Mouse (Mus musculus) brown adipose tissue, adult 24 weeks (tissue): ENCODE data around the gene 6820408C15Rik. TPM values are rescaled to one million over a fixed set of nuclear protein-coding genes. Genes with fewer than 3 reads are reported as not detected.

Source experiments
- H3K27ac ChIP-seq: fragments of 200-500 bp; replicated peaks from 2 replicates; pipeline ENCODE4 v1.5.1; 2012; ENCODE audit warnings: low read depth, mild to moderate bottlenecking, low read length
- H3K4me1 ChIP-seq: fragments of 200-500 bp; 2 replicates; pipeline ENCODE4 v1.6.1; 2012; ENCODE audit warnings: low read length, mixed read lengths; ENCODE audit not compliant: control insufficient read depth, insufficient read depth, insufficient read length
- H3K4me3 ChIP-seq: fragments of 200-500 bp; 2 replicates; pipeline ENCODE4 v1.5.1; 2012; ENCODE audit warnings: low read depth, mild to moderate bottlenecking, low read length, moderate library complexity; ENCODE audit not compliant: insufficient read depth
- polyA plus RNA-seq: library from polyadenylated mRNA; stranded (reverse); fragments of >200 nt; gene quantifications from 2 replicates; pipeline ENCODE4 v1.2.4, GENCODE M21; 2012; ENCODE audit not compliant: missing spikeins, insufficient read depth, insufficient read length

6820408C15Rik gene
- polyA plus RNA-seq, 1 experiment = 0.71 TPM

GRCm38 (mm10) chr2:152436405-152436901, 21.1 kb downstream of the 6820408C15Rik start:
- Histone ChIP-seq H3K4me3 (no peak overlapping the region), H3K4me1 (no peaks in the 10 kb centered on the region), H3K27ac (no peak overlapping the region; the same call in 1 of the 2 replicates)

GRCm38 (mm10) chr2:152436983-152437860, 21.8 kb downstream of the 6820408C15Rik start:
- Histone ChIP-seq H3K27ac (no peak overlapping the region), H3K4me3 (peak overlapping the region; percentile 32), H3K4me1 (no peaks in the 10 kb centered on the region)

- H3K27ac ChIP-seq = no peak overlapping the region
- H3K4me1 ChIP-seq = no peaks in the 10 kb centered on the region
- no peak overlapping the region for H3K4me3 ChIP-seq
Observed at GRCm38 (mm10) chr2:152438963-152439362, 23.6 kb downstream of the 6820408C15Rik start.

GRCm38 (mm10) chr2:152439833-152440232, 24.4 kb downstream of the 6820408C15Rik start:
- H3K27ac ChIP-seq = no peak overlapping the region
- no peak overlapping the region for H3K4me3 ChIP-seq
- no peaks in the 10 kb centered on the region for H3K4me1 ChIP-seq

- H3K27ac ChIP-seq = no peak overlapping the region
- H3K4me1 ChIP-seq = no peaks in the 10 kb centered on the region
- no peak overlapping the region for H3K4me3 ChIP-seq
Observed at GRCm38 (mm10) chr2:152442322-152442721, 26.9 kb downstream of the 6820408C15Rik start.

GRCm38 (mm10) chr2:152443281-152443680, 27.9 kb downstream of the 6820408C15Rik start:
- no peak overlapping the region for H3K4me3 ChIP-seq
- H3K4me1 ChIP-seq = no peaks in the 10 kb centered on the region
- H3K27ac ChIP-seq = no peak overlapping the region

- Histone ChIP-seq H3K27ac (no peak overlapping the region), H3K4me3 (no peak overlapping the region), H3K4me1 (no peaks in the 10 kb centered on the region)
Observed at GRCm38 (mm10) chr2:152446642-152447041, 31.3 kb downstream of the 6820408C15Rik start.

- Histone ChIP-seq H3K4me1 (no peaks in the 10 kb centered on the region), H3K27ac (no peak overlapping the region), H3K4me3 (no peak overlapping the region)
Observed at GRCm38 (mm10) chr2:152447461-152447860, 32.1 kb downstream of the 6820408C15Rik start.

GRCm38 (mm10) chr2:152450241-152450640, 34.9 kb downstream of the 6820408C15Rik start:
- no peaks in the 10 kb centered on the region for H3K4me1 ChIP-seq
- no peak overlapping the region for H3K4me3 ChIP-seq
- no peak overlapping the region for H3K27ac ChIP-seq

GRCm38 (mm10) chr2:152452101-152452781, 36.9 kb downstream of the 6820408C15Rik start:
- no peak overlapping the region for H3K4me3 ChIP-seq
- H3K4me1 ChIP-seq = no peaks in the 10 kb centered on the region
- no peak overlapping the region for H3K27ac ChIP-seq

GRCm38 (mm10) chr2:152459241-152459640, 43.9 kb downstream of the 6820408C15Rik start:
- Histone ChIP-seq H3K27ac (no peak overlapping the region), H3K4me3 (no peak overlapping the region), H3K4me1 (no peaks in the 10 kb centered on the region)

- Histone ChIP-seq H3K4me1 (no peaks in the 10 kb centered on the region), H3K27ac (no peak within 1 kb of the TSS)
Observed at GRCm38 (mm10) chr2:152464570-152465150, 49.3 kb downstream of the 6820408C15Rik start, which contains the start of gene Defb23. Defb23 (minus strand) TSS chr2:152464620.

GRCm38 (mm10) chr2:152470973-152471372, 55.6 kb downstream of the 6820408C15Rik start:
- Histone ChIP-seq H3K4me1 (no peaks in the 10 kb centered on the region), H3K27ac (no peak overlapping the region), H3K4me3 (no peak overlapping the region)

More at GRCm38 (mm10) chr2:152464570-152465150, 49.3 kb downstream of the 6820408C15Rik start, which contains the start of gene Defb23:
- H3K4me3 ChIP-seq = no peak within 1 kb of the TSS

GRCm38 (mm10) chr2:152472434-152472833, 57.0 kb downstream of the 6820408C15Rik start:
- Histone ChIP-seq H3K4me1 (no peaks in the 10 kb centered on the region), H3K4me3 (no peak overlapping the region), H3K27ac (no peak overlapping the region)

GRCm38 (mm10) chr2:152476763-152477162, 61.4 kb downstream of the 6820408C15Rik start, which contains the start of gene Defb20:
Defb20 (plus strand) TSS chr2:152477063.
- H3K4me3 ChIP-seq = no peak within 1 kb of the TSS

More at GRCm38 (mm10) chr2:152476763-152477162, 61.4 kb downstream of the 6820408C15Rik start, which contains the start of gene Defb20:
- H3K4me1 ChIP-seq = no peaks in the 10 kb centered on the region
- no peak within 1 kb of the TSS for H3K27ac ChIP-seq
